Mouse (Mus musculus): Measurements from ENCODE around the gene Vmac.

Gene Vmac

GRCm38 (mm10) chr17:56738221-56738620 is 20.4 kb upstream of the Vmac start:
- no peak for DNase-seq

- no peak for DNase-seq
These were observed 18.7 kb upstream of the Vmac start for GRCm38 (mm10) chr17:56736534-56736933.

GRCm38 (mm10) chr17:56729656-56730055 is 11.8 kb upstream of the Vmac start:
- DNase-seq: no peak

GRCm38 (mm10) chr17:56729151-56729550 is 11.3 kb upstream of the Vmac start:
- no peak for DNase-seq

GRCm38 (mm10) chr17:56728117-56728516 is 10.3 kb upstream of the Vmac start:
- DNase-seq: peak; percentile 69 to 86

- DNase-seq: no peak
These were observed 9.8 kb upstream of the Vmac start for GRCm38 (mm10) chr17:56727659-56728058.

GRCm38 (mm10) chr17:56727029-56727649 is 9.3 kb upstream of the Vmac start:
- no peak for DNase-seq

GRCm38 (mm10) chr17:56723419-56724161 is 5.8 kb upstream of the Vmac start:
- DNase-seq: no peak

GRCm38 (mm10) chr17:56722441-56722840 is 4.6 kb upstream of the Vmac start:
- DNase-seq: no peak

- DNase-seq: peak; percentile 97 to 98
These were observed 1.0 kb downstream of the Vmac start for GRCm38 (mm10) chr17:56716655-56717362.

GRCm38 (mm10) chr17:56715914-56716654 is 1.7 kb downstream of the Vmac start:
- no peak for DNase-seq

- no peak for DNase-seq
These were observed 2.5 kb downstream of the Vmac start for GRCm38 (mm10) chr17:56715360-56715759.

- no peak for DNase-seq
These were observed 8.1 kb downstream of the Vmac start for GRCm38 (mm10) chr17:56709708-56710107.

- DNase-seq: no peak
These were observed 9.1 kb downstream of the Vmac start for GRCm38 (mm10) chr17:56708692-56709091.

GRCm38 (mm10) chr17:56706515-56706914 is 11.3 kb downstream of the Vmac start:
- no peak for DNase-seq

- DNase-seq: no peak
These were observed 14.8 kb downstream of the Vmac start for GRCm38 (mm10) chr17:56703038-56703437.

GRCm38 (mm10) chr17:56700451-56700850 is 17.4 kb downstream of the Vmac start:
- no peak for DNase-seq

- peak; percentile 50 to 62 for DNase-seq
These were observed 23.9 kb downstream of the Vmac start for GRCm38 (mm10) chr17:56693851-56694310.

GRCm38 (mm10) chr17:56693395-56693794 is 24.4 kb downstream of the Vmac start:
- DNase-seq: no peak

GRCm38 (mm10) chr17:56688689-56689088 is 29.1 kb downstream of the Vmac start:
- DNase-seq: no peak

- DNase-seq: no peak
These were observed 29.8 kb downstream of the Vmac start for GRCm38 (mm10) chr17:56688045-56688444.

GRCm38 (mm10) chr17:56686801-56687200 is 31.0 kb downstream of the Vmac start:
- DNase-seq: no peak

GRCm38 (mm10) chr17:56684649-56685048 is 33.2 kb downstream of the Vmac start:
- no peak for DNase-seq

Measured in lung, postnatal 4 days (tissue).